In genomic region chr6:94751101-94751440, GRCm38 (mm10) we compare ENCODE assay signal across 10 mouse cellular contexts. TPM values are rescaled to one million over a fixed set of nuclear protein-coding genes. Genes with fewer than 3 reads are reported as not detected.
A peak's percentile ranks its signal among the peaks of the same experiment; 100 is the strongest.
DNase-seq lines count a peak whose midpoint lies in the region; ATAC-seq lines count a peak whose summit lies in the region.
"Had no signal": no experiment of that assay in that cellular context is flagged by ENCODE, and none has a peak within 500 bp of the region (broad histone marks: within the 10 kb centered on the region; RNA-seq: fewer than 3 reads in every experiment).

No protein-coding gene starts in this region.

- H3K27ac ChIP-seq in hindbrain, embryonic 11.5 days (ENCODE audit: low read depth, low read length), result no peak overlapping the region
- H3K27ac ChIP-seq in neural tube, embryonic 15.5 days (replicated peaks), result no peak overlapping the region
- H3K27ac ChIP-seq: embryonic facial prominence, embryonic 15.5 days; heart, embryonic 15.5 days had no signal

- no peaks in the 10 kb centered on the region for H3K9me3 ChIP-seq in hindbrain, embryonic 11.5 days (ENCODE audit: control insufficient read depth, low read length)
- no peaks in the 10 kb centered on the region for H3K9me3 ChIP-seq in neural tube, embryonic 15.5 days (replicated peaks)
- H3K9me3 ChIP-seq: embryonic facial prominence, embryonic 15.5 days; heart, embryonic 15.5 days had no signal

- no peak for ATAC-seq in CD4-positive, CD25-positive, alpha-beta regulatory T cell, adult 4 months
- ATAC-seq in hindbrain, embryonic 11.5 days (ENCODE audit: low FRiP score), result peak; percentile 50
- ATAC-seq in neural tube, embryonic 15.5 days (ENCODE audit: low FRiP score), result no peak

- H3K27me3 ChIP-seq in hindbrain, embryonic 11.5 days (ENCODE audit: control insufficient read depth, insufficient read depth, low read length), result no peaks in the 10 kb centered on the region
- no peaks in the 10 kb centered on the region for H3K27me3 ChIP-seq in neural tube, embryonic 15.5 days (replicated peaks)
- H3K27me3 ChIP-seq: embryonic facial prominence, embryonic 15.5 days; heart, embryonic 15.5 days had no signal

- no peak overlapping the region for H3K4me3 ChIP-seq in hindbrain, embryonic 11.5 days (ENCODE audit: low read depth, low read length)
- H3K4me3 ChIP-seq in neural tube, embryonic 15.5 days (replicated peaks), result no peak overlapping the region
- H3K4me3 ChIP-seq: embryonic facial prominence, embryonic 15.5 days; heart, embryonic 15.5 days had no signal

- H3K4me2 ChIP-seq in hindbrain, embryonic 11.5 days (replicated peaks; ENCODE audit: low read depth, low read length), result no peak overlapping the region
- H3K4me2 ChIP-seq in neural tube, embryonic 15.5 days, result peak overlapping the region; percentile 32
- H3K4me2 ChIP-seq: embryonic facial prominence, embryonic 15.5 days; heart, embryonic 15.5 days had no signal

- peak; percentile 65 for DNase-seq in CD4-positive, CD25-positive, alpha-beta regulatory T cell, adult 2 months (ENCODE audit: low read depth, low spot score)
- peak; percentile 30 for DNase-seq in retina, postnatal 1 day
- DNase-seq in retina, embryonic 14.5 days (ENCODE audit: low spot score), result no peak
- DNase-seq in hindbrain, embryonic 11.5 days (ENCODE audit: low spot score), result peak; percentile 68
- DNase-seq in adrenal gland, postnatal 10 days, result no peak
- no peak for DNase-seq in spleen, postnatal 10 days (ENCODE audit: low spot score in 2 of 2)

- 20% methylated on average over 8 of the region's 8 CpGs for WGBS in hindbrain, embryonic 11.5 days
- 18% methylated on average over 8 of the region's 8 CpGs for WGBS in neural tube, embryonic 15.5 days

- H3K36me3 ChIP-seq in hindbrain, embryonic 11.5 days (ENCODE audit: control insufficient read depth, insufficient read depth, low read length), result no peaks in the 10 kb centered on the region
- no peaks in the 10 kb centered on the region for H3K36me3 ChIP-seq in neural tube, embryonic 15.5 days
- H3K36me3 ChIP-seq: embryonic facial prominence, embryonic 15.5 days; heart, embryonic 15.5 days had no signal

- H3K4me1 ChIP-seq in hindbrain, embryonic 11.5 days (replicated peaks; ENCODE audit: control insufficient read depth, insufficient read depth, low read length), result peaks cover 3% of the 10 kb centered on the region; the same call in 1 of the 2 replicates
- H3K4me1 ChIP-seq in neural tube, embryonic 15.5 days, result peaks cover 4% of the 10 kb centered on the region; the same call in 1 of the 2 replicates
- H3K4me1 ChIP-seq: heart, embryonic 15.5 days had no signal

- no peak overlapping the region for H3K9ac ChIP-seq in hindbrain, embryonic 11.5 days (ENCODE audit: low read depth, low read length)
- H3K9ac ChIP-seq in neural tube, embryonic 15.5 days (replicated peaks), result no peak overlapping the region
- H3K9ac ChIP-seq: embryonic facial prominence, embryonic 15.5 days; heart, embryonic 15.5 days had no signal

RNA-seq across cellular contexts. Expression of gene Lrig1, which starts 51.1 kb away (rescaled TPM):
- 10 to 100 TPM; 30.8 to 38.6 TPM for polyA plus RNA-seq in CD4-positive, CD25-positive, alpha-beta regulatory T cell, adult 4 months (2017; shearing (Covaris generic))
- polyA plus RNA-seq in hindbrain, embryonic 11.5 days (2014; fragmentation: Nextera tagmentation; extraction: Ambion mirVana), result 18.0 and 20.2 TPM in 2 replicates
- 14.5 and 15.0 TPM in 2 replicates for polyA plus RNA-seq in neural tube, embryonic 15.5 days (2015; fragmentation: Nextera tagmentation; extraction: Ambion mirVana)
- 10 to 100 TPM; 21.6 to 25.3 TPM for total RNA-seq in adrenal gland, postnatal 10 days (2021)

Comparison
In these comparisons a context has a peak if more than half of its experiments do, and no peak if none do; other contexts are left out.
1. DNase-seq: peak in CD4-positive, CD25-positive, alpha-beta regulatory T cell, adult 2 months (single experiment), retina, postnatal 1 day (single experiment) and hindbrain, embryonic 11.5 days (single experiment); none in retina, embryonic 14.5 days (single experiment), adrenal gland, postnatal 10 days (single experiment) and spleen, postnatal 10 days (0 of 2).